Mouse (Mus musculus): ENCODE results near the gene Pde1c. TPM values are rescaled to one million over a fixed set of nuclear protein-coding genes. Genes with fewer than 3 reads are reported as not detected.

Pde1c gene
- polyA plus RNA-seq, 1 experiment, result not detected

GRCm38 (mm10) chr6:56044716-56045115, 524.2 kb downstream of the Pde1c start:
- WGBS, result 95% methylated on average over 1 of the region's 1 CpGs
- no peak overlapping the region for H3K27ac ChIP-seq (ENCODE audit: insufficient read depth, low read depth, low read length)
- TF ChIP-seq CTCF (IDR thresholded peaks at IDR 0.05; ENCODE audit: insufficient read depth, low read depth, low read length) (no peak), POLR2A (IDR thresholded peaks at IDR 0.05; ENCODE audit: insufficient read depth, low read depth, low read length) (no peak)
- H3K4me1 ChIP-seq (ENCODE audit: control insufficient read depth, insufficient read depth, low read length), result no peaks in the 10 kb centered on the region
- no peak overlapping the region for H3K4me3 ChIP-seq (ENCODE audit: insufficient read depth, low read depth, low read length)

DNA sequence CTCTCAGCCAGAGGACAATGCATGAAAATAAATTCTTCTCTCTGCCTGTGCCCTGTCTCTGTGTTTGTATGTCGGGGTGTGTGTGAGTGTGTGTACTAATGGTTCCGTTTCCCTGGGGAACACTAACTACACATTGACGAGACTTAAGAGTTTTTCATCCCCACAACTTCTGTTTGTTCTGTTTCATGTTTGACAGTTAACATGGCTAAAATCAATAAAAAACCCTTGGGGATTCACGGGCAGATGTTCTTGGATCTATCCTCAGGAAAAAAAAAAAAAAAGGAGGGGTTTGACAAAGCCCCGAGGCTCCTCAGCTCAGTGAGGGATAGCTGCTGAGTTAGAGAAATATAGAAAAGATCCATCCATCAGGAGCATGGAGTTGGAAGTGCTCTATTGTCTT, 524.6 kb downstream of the Pde1c start:
- TF ChIP-seq POLR2A (IDR thresholded peaks at IDR 0.05; ENCODE audit: insufficient read depth, low read depth, low read length), result no peak
- no peak for TF ChIP-seq CTCF (IDR thresholded peaks at IDR 0.05; ENCODE audit: insufficient read depth, low read depth, low read length)
- Histone ChIP-seq H3K4me3 (ENCODE audit: insufficient read depth, low read depth, low read length) (no peak overlapping the region), H3K4me1 (ENCODE audit: control insufficient read depth, insufficient read depth, low read length) (no peaks in the 10 kb centered on the region), H3K27ac (ENCODE audit: insufficient read depth, low read depth, low read length) (no peak overlapping the region)
- 71% methylated on average over 5 of the region's 5 CpGs for WGBS

- Histone ChIP-seq H3K27ac (ENCODE audit: insufficient read depth, low read depth, low read length) (no peak overlapping the region), H3K4me3 (ENCODE audit: insufficient read depth, low read depth, low read length) (no peak overlapping the region), H3K4me1 (ENCODE audit: control insufficient read depth, insufficient read depth, low read length) (no peaks in the 10 kb centered on the region)
- TF ChIP-seq POLR2A (IDR thresholded peaks at IDR 0.05; ENCODE audit: insufficient read depth, low read depth, low read length) (no peak), CTCF (IDR thresholded peaks at IDR 0.05; ENCODE audit: insufficient read depth, low read depth, low read length) (no peak)
- WGBS, result 71% methylated on average over 4 of the region's 4 CpGs
These were observed 529.3 kb downstream of the Pde1c start for GRCm38 (mm10) chr6:56039476-56040055.

- Histone ChIP-seq H3K27ac (ENCODE audit: insufficient read depth, low read depth, low read length) (no peak overlapping the region), H3K4me1 (ENCODE audit: control insufficient read depth, insufficient read depth, low read length) (no peaks in the 10 kb centered on the region), H3K4me3 (ENCODE audit: insufficient read depth, low read depth, low read length) (no peak overlapping the region)
- 82% methylated on average over 10 of the region's 10 CpGs for WGBS
- TF ChIP-seq CTCF (IDR thresholded peaks at IDR 0.05; ENCODE audit: insufficient read depth, low read depth, low read length) (no peak), POLR2A (IDR thresholded peaks at IDR 0.05; ENCODE audit: insufficient read depth, low read depth, low read length) (no peak)
These were observed 533.8 kb downstream of the Pde1c start for GRCm38 (mm10) chr6:56035054-56035453.

GRCm38 (mm10) chr6:56032231-56032630, 536.7 kb downstream of the Pde1c start:
- 86% methylated on average over 2 of the region's 2 CpGs for WGBS
- Histone ChIP-seq H3K27ac (ENCODE audit: insufficient read depth, low read depth, low read length) (no peak overlapping the region), H3K4me1 (ENCODE audit: control insufficient read depth, insufficient read depth, low read length) (no peaks in the 10 kb centered on the region), H3K4me3 (ENCODE audit: insufficient read depth, low read depth, low read length) (no peak overlapping the region)
- TF ChIP-seq POLR2A (IDR thresholded peaks at IDR 0.05; ENCODE audit: insufficient read depth, low read depth, low read length) (no peak), CTCF (IDR thresholded peaks at IDR 0.05; ENCODE audit: insufficient read depth, low read depth, low read length) (no peak)

GRCm38 (mm10) chr6:56029986-56030385, 538.9 kb downstream of the Pde1c start:
- WGBS, result 56% methylated on average over 5 of the region's 5 CpGs
- no peaks in the 10 kb centered on the region for H3K4me1 ChIP-seq (ENCODE audit: control insufficient read depth, insufficient read depth, low read length)
- H3K4me3 ChIP-seq (ENCODE audit: insufficient read depth, low read depth, low read length), result no peak overlapping the region
- no peak overlapping the region for H3K27ac ChIP-seq (ENCODE audit: insufficient read depth, low read depth, low read length)
- no peak for TF ChIP-seq CTCF (IDR thresholded peaks at IDR 0.05; ENCODE audit: insufficient read depth, low read depth, low read length)

DNA sequence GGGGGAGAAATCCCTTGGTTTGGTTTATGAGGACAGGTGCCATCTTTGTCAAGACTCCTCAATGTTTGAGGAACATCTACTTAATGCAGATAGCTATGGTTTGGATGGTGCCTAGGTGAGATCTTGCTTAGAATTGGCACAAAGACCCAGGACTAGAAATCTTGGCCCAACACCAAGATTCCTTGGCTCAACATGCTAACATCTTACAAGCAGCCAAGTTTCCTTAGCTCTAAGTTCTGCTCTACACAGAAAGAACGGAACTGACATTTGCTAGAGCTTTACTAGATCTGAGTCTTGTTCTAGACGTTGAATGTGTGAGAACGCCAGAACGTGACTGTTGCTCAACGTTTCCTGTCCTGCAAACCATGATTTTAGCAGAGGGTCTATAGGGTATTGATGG, 540.9 kb downstream of the Pde1c start:
- no peak overlapping the region for H3K4me3 ChIP-seq (ENCODE audit: insufficient read depth, low read depth, low read length)
- no peaks in the 10 kb centered on the region for H3K4me1 ChIP-seq (ENCODE audit: control insufficient read depth, insufficient read depth, low read length)
- no peak overlapping the region for H3K27ac ChIP-seq (ENCODE audit: insufficient read depth, low read depth, low read length)
- 57% methylated on average over 5 of the region's 5 CpGs for WGBS
- TF ChIP-seq CTCF (IDR thresholded peaks at IDR 0.05; ENCODE audit: insufficient read depth, low read depth, low read length), result no peak
- no peak for TF ChIP-seq POLR2A (IDR thresholded peaks at IDR 0.05; ENCODE audit: insufficient read depth, low read depth, low read length)

DNA sequence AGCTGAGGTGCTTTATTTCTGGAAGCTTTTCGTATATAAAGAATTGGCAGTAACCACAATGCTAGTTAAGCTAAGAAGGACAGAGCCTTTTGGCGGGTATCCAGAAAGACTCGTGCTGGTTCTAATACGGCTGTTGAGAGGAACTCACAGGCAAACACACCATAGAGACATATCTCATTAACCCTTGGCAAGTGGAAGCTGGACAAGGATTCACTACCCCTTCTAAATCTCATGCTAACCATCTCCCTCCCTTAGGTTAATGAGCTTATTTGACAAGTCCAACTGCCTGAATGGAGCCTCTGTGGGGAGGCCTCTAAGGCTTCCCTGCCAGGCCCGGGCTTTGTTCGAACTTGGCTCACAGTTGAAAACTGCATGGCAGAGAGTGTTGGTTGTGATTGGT, 541.6 kb downstream of the Pde1c start:
- TF ChIP-seq POLR2A (IDR thresholded peaks at IDR 0.05; ENCODE audit: insufficient read depth, low read depth, low read length) (no peak), CTCF (IDR thresholded peaks at IDR 0.05; ENCODE audit: insufficient read depth, low read depth, low read length) (no peak)
- Histone ChIP-seq H3K4me3 (ENCODE audit: insufficient read depth, low read depth, low read length) (no peak overlapping the region), H3K4me1 (ENCODE audit: control insufficient read depth, insufficient read depth, low read length) (no peaks in the 10 kb centered on the region), H3K27ac (ENCODE audit: insufficient read depth, low read depth, low read length) (no peak overlapping the region)
- WGBS, result 39% methylated on average over 6 of the region's 6 CpGs

GRCm38 (mm10) chr6:56025533-56025932, 543.4 kb downstream of the Pde1c start:
- WGBS, result 83% methylated on average over 2 of the region's 2 CpGs
- H3K4me1 ChIP-seq (ENCODE audit: control insufficient read depth, insufficient read depth, low read length), result no peaks in the 10 kb centered on the region
- no peak overlapping the region for H3K4me3 ChIP-seq (ENCODE audit: insufficient read depth, low read depth, low read length)
- no peak overlapping the region for H3K27ac ChIP-seq (ENCODE audit: insufficient read depth, low read depth, low read length)
- TF ChIP-seq POLR2A (IDR thresholded peaks at IDR 0.05; ENCODE audit: insufficient read depth, low read depth, low read length) (no peak), CTCF (IDR thresholded peaks at IDR 0.05; ENCODE audit: insufficient read depth, low read depth, low read length) (no peak)

Other genes starting within 250 kb of the Pde1c start
- gene Lsm5, start 135.6 kb upstream of the Pde1c start, polyA plus RNA-seq (2012; ENCODE audit: insufficient read depth, insufficient read length, low replicate concordance, missing spikeins), result not detected in 2 replicates
- gene Avl9, start 145.8 kb upstream of the Pde1c start, polyA plus RNA-seq (2012; ENCODE audit: insufficient read depth, insufficient read length, low replicate concordance, missing spikeins), result not detected in 2 replicates
- gene Kbtbd2, start 228.7 kb upstream of the Pde1c start, polyA plus RNA-seq (2012; ENCODE audit: insufficient read depth, insufficient read length, low replicate concordance, missing spikeins), result not detected in 2 replicates